Mouse (Mus musculus): ENCODE measurements at regions not wholly inside any gene's neighbourhood (a gene's known extent, or its start where the extent isn't known, plus 50 kb on each side); places are given as distances from the start of the nearest gene placed in this dataset.

- WGBS: 42% methylated on average over 6 of the region's 6 CpGs
Observed at GRCm38 (mm10) chr8:44801604-44802206, 133.5 kb upstream of the Fat1 start.

DNA sequence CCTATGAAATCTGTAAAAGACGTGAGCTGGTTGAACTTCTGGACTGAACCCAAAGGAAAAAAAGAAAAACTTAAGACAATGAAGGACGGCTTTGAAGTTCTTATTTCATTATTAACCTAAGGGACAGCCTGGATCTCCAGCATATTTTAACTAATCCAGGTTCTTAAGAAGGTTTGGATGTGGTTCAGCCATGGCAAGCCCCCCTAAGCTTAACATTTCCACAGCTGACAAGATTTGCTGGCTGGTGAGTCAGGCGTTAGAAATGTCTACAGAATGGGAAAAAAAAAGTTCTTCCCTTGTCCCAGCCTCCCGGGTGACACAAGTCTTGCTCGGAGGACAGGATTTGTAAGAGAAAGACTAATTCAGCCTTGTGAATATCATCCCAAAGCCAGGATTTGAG is 132.9 kb upstream of the Fat1 start:
- no peak overlapping the region for H3K4me2 ChIP-seq (ENCODE audit: low read depth, low read length)
- 74% methylated on average over 5 of the region's 5 CpGs for WGBS

More at GRCm38 (mm10) chr8:44801604-44802206, 133.5 kb upstream of the Fat1 start:
- H3K9me3 ChIP-seq (replicated peaks; ENCODE audit: control insufficient read depth, low read length): no peaks in the 10 kb centered on the region
- H3K27ac ChIP-seq (replicated peaks; ENCODE audit: low read depth, low read length): no peak overlapping the region
- H3K27me3 ChIP-seq (ENCODE audit: control insufficient read depth, insufficient read depth, low read length): no peaks in the 10 kb centered on the region
- no peak overlapping the region for H3K4me3 ChIP-seq (ENCODE audit: low read depth, low read length)
- DNase-seq (ENCODE audit: low spot score) (no peak), ATAC-seq (replicated peaks; ENCODE audit: insufficient number of reproducible peaks, low FRiP score, low TSS enrichment, low read depth) (no peak)
- H3K4me2 ChIP-seq (ENCODE audit: low read depth, low read length): no peak overlapping the region
- H3K9ac ChIP-seq (replicated peaks; ENCODE audit: low read length): no peak overlapping the region
- H3K36me3 ChIP-seq (replicated peaks; ENCODE audit: control insufficient read depth, insufficient read depth, low read depth, low read length): no peaks in the 10 kb centered on the region
- no peaks in the 10 kb centered on the region for H3K4me1 ChIP-seq (ENCODE audit: control insufficient read depth, insufficient read depth, low read length)

DNA sequence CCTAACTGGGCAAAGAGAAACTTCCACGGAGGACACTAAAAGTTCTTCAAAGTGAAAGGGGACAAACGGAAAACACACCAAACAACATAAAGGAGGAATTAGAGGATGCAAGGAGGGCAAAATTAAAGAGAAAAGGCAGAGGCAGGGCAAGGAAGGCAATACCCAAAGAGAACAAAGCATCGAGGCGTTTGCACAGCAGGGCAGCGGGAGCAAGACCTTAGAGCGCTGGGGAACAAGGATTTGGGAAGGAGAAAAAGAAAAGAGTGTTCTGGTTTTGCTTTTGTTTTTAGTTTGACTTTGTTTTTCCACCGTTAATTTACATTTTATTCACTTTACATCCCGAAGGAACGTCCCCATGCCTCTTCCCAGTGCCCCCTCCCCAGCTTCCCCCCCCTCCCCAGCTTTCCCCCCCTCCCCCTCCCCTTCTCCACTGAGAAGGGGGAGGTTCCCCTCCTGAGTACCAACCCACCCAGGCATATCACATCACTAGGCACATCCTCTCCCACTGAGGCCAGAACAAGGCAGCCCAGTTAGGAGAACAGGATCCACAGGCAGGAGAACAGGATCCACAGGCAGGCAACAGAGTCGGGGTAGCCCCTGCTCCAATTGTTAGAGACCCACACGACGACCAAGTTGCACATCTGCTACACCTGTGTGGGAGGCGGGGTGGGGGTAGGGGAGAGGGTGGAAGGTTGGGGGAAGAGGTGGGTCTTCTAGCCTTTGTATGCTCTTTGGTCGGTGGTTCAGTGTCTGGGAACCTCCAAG is 130.7 kb upstream of the Fat1 start:
- no peaks in the 10 kb centered on the region for H3K27me3 ChIP-seq (ENCODE audit: control insufficient read depth, insufficient read depth, low read length)
- no peaks in the 10 kb centered on the region for H3K4me1 ChIP-seq (ENCODE audit: control insufficient read depth, insufficient read depth, low read length)
- WGBS: 34% methylated on average over 14 of the region's 14 CpGs
- no peaks in the 10 kb centered on the region for H3K9me3 ChIP-seq (replicated peaks; ENCODE audit: control insufficient read depth, low read length)
- no peak for ATAC-seq (replicated peaks; ENCODE audit: insufficient number of reproducible peaks, low FRiP score, low TSS enrichment, low read depth)
- no peaks in the 10 kb centered on the region for H3K36me3 ChIP-seq (replicated peaks; ENCODE audit: control insufficient read depth, insufficient read depth, low read depth, low read length)
- no peak for DNase-seq (ENCODE audit: low spot score)
- no peak overlapping the region for H3K9ac ChIP-seq (replicated peaks; ENCODE audit: low read length)
- no peak overlapping the region for H3K4me2 ChIP-seq (ENCODE audit: low read depth, low read length)
- H3K27ac ChIP-seq (replicated peaks; ENCODE audit: low read depth, low read length): no peak overlapping the region
- no peak overlapping the region for H3K4me3 ChIP-seq (ENCODE audit: low read depth, low read length)

More for the DNA sequence above, 132.9 kb upstream of the Fat1 start:
- Histone ChIP-seq H3K4me1 (ENCODE audit: control insufficient read depth, insufficient read depth, low read length) (no peaks in the 10 kb centered on the region), H3K27me3 (ENCODE audit: control insufficient read depth, insufficient read depth, low read length) (no peaks in the 10 kb centered on the region), H3K4me3 (ENCODE audit: low read depth, low read length) (no peak overlapping the region), H3K36me3 (replicated peaks; ENCODE audit: control insufficient read depth, insufficient read depth, low read depth, low read length) (no peaks in the 10 kb centered on the region), H3K9ac (replicated peaks; ENCODE audit: low read length) (no peak overlapping the region), H3K9me3 (replicated peaks; ENCODE audit: control insufficient read depth, low read length) (no peaks in the 10 kb centered on the region), H3K27ac (replicated peaks; ENCODE audit: low read depth, low read length) (no peak overlapping the region)
- DNase-seq (ENCODE audit: low spot score) (no peak), ATAC-seq (replicated peaks; ENCODE audit: insufficient number of reproducible peaks, low FRiP score, low TSS enrichment, low read depth) (no peak)

DNA sequence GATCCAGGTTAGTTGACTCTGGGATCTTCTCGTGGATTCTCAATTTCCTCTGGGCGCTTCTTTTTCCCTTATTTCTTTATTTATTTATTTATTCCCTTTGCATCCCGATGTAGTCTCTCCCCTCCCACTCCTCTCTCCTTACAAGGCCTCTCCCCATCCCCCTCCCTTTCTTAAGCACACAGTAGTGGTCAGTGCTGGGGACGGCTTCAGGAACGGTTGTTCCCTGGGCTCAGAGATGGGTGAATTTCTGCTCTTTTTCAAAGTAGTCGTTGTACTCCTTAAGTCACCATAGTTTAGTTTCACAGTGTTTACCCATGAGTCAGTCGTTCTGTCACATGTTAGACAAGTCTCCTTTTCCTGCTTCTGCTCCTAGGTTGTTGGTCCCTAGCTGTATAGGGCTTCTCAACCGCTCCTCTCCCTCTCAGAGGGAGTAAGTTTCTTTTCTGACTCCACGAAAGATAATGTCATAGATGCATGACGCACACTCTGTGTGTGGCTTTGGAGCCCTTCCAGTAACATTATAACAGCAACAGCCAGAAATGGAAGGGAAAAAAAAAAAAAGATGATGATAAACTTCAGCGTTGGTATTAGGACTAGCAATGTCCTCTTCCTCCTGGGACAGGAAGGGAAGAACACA is 129.9 kb upstream of the Fat1 start:
- H3K9me3 ChIP-seq (replicated peaks; ENCODE audit: control insufficient read depth, low read length): no peaks in the 10 kb centered on the region
- H3K27ac ChIP-seq (replicated peaks; ENCODE audit: low read depth, low read length): no peak overlapping the region
- no peaks in the 10 kb centered on the region for H3K4me1 ChIP-seq (ENCODE audit: control insufficient read depth, insufficient read depth, low read length)
- H3K4me2 ChIP-seq (ENCODE audit: low read depth, low read length): no peak overlapping the region
- ATAC-seq (replicated peaks; ENCODE audit: insufficient number of reproducible peaks, low FRiP score, low TSS enrichment, low read depth) (no peak), DNase-seq (ENCODE audit: low spot score) (no peak)
- 67% methylated on average over 11 of the region's 11 CpGs for WGBS
- no peak overlapping the region for H3K9ac ChIP-seq (replicated peaks; ENCODE audit: low read length)
- no peak overlapping the region for H3K4me3 ChIP-seq (ENCODE audit: low read depth, low read length)
- no peaks in the 10 kb centered on the region for H3K36me3 ChIP-seq (replicated peaks; ENCODE audit: control insufficient read depth, insufficient read depth, low read depth, low read length)
- no peaks in the 10 kb centered on the region for H3K27me3 ChIP-seq (ENCODE audit: control insufficient read depth, insufficient read depth, low read length)

- Histone ChIP-seq H3K4me2 (ENCODE audit: low read depth, low read length) (no peak overlapping the region), H3K9me3 (replicated peaks; ENCODE audit: control insufficient read depth, low read length) (no peaks in the 10 kb centered on the region), H3K4me1 (ENCODE audit: control insufficient read depth, insufficient read depth, low read length) (no peaks in the 10 kb centered on the region), H3K27ac (replicated peaks; ENCODE audit: low read depth, low read length) (no peak overlapping the region), H3K36me3 (replicated peaks; ENCODE audit: control insufficient read depth, insufficient read depth, low read depth, low read length) (no peaks in the 10 kb centered on the region), H3K9ac (replicated peaks; ENCODE audit: low read length) (no peak overlapping the region), H3K4me3 (ENCODE audit: low read depth, low read length) (no peak overlapping the region), H3K27me3 (ENCODE audit: control insufficient read depth, insufficient read depth, low read length) (no peaks in the 10 kb centered on the region)
- no peak for ATAC-seq (replicated peaks; ENCODE audit: insufficient number of reproducible peaks, low FRiP score, low TSS enrichment, low read depth)
- no peak for DNase-seq (ENCODE audit: low spot score)
- WGBS: 54% methylated on average over 4 of the region's 4 CpGs
Observed at GRCm38 (mm10) chr8:44812360-44812759, 122.9 kb upstream of the Fat1 start.

DNA sequence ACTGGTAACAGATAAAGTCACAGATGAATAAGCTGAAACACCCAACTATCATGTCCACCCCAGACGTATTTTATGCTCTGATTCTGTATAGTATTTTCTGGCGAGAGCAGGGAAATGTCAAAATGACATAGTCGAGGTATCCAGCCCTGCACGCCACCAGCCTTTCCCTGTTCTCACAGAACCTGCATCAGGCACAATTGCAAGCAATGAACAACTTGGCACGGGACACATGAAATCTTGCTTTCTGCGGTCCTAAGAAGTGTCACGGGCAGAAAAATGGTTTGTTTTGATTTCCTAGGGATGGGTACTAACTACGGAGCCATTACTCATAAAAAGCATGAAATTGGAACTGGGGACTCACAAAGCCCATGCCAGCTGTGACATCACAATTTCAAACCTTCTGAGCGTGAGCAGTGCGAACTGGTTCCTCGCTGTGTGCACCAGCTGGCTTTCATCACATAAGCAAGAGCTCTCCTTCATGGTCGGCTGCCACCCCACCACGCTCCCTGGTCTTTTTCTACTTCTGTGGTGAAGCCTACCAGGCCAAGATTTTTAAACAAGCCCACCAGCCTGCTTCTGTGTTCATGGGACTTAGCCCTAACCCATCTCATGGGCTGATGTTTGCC is 117.6 kb upstream of the Fat1 start:
- no peak overlapping the region for H3K27ac ChIP-seq (replicated peaks; ENCODE audit: low read depth, low read length)
- H3K9me3 ChIP-seq (replicated peaks; ENCODE audit: control insufficient read depth, low read length): no peaks in the 10 kb centered on the region
- no peak overlapping the region for H3K9ac ChIP-seq (replicated peaks; ENCODE audit: low read length)
- WGBS: 78% methylated on average over 13 of the region's 13 CpGs
- no peaks in the 10 kb centered on the region for H3K4me1 ChIP-seq (ENCODE audit: control insufficient read depth, insufficient read depth, low read length)
- H3K4me2 ChIP-seq (ENCODE audit: low read depth, low read length): no peak overlapping the region
- H3K27me3 ChIP-seq (ENCODE audit: control insufficient read depth, insufficient read depth, low read length): no peaks in the 10 kb centered on the region
- H3K36me3 ChIP-seq (replicated peaks; ENCODE audit: control insufficient read depth, insufficient read depth, low read depth, low read length): no peaks in the 10 kb centered on the region
- H3K4me3 ChIP-seq (ENCODE audit: low read depth, low read length): no peak overlapping the region
- DNase-seq (ENCODE audit: low spot score) (no peak), ATAC-seq (replicated peaks; ENCODE audit: insufficient number of reproducible peaks, low FRiP score, low TSS enrichment, low read depth) (no peak)

GRCm38 (mm10) chr8:44819270-44819669 is 116.0 kb upstream of the Fat1 start:
- Histone ChIP-seq H3K4me2 (ENCODE audit: low read depth, low read length) (no peak overlapping the region), H3K4me3 (ENCODE audit: low read depth, low read length) (no peak overlapping the region), H3K27ac (replicated peaks; ENCODE audit: low read depth, low read length) (no peak overlapping the region), H3K9me3 (replicated peaks; ENCODE audit: control insufficient read depth, low read length) (no peaks in the 10 kb centered on the region), H3K36me3 (replicated peaks; ENCODE audit: control insufficient read depth, insufficient read depth, low read depth, low read length) (no peaks in the 10 kb centered on the region), H3K9ac (replicated peaks; ENCODE audit: low read length) (no peak overlapping the region), H3K27me3 (ENCODE audit: control insufficient read depth, insufficient read depth, low read length) (no peaks in the 10 kb centered on the region), H3K4me1 (ENCODE audit: control insufficient read depth, insufficient read depth, low read length) (no peaks in the 10 kb centered on the region)
- no peak for DNase-seq (ENCODE audit: low spot score)
- WGBS: 87% methylated on average over 3 of the region's 3 CpGs
- no peak for ATAC-seq (replicated peaks; ENCODE audit: insufficient number of reproducible peaks, low FRiP score, low TSS enrichment, low read depth)

DNA sequence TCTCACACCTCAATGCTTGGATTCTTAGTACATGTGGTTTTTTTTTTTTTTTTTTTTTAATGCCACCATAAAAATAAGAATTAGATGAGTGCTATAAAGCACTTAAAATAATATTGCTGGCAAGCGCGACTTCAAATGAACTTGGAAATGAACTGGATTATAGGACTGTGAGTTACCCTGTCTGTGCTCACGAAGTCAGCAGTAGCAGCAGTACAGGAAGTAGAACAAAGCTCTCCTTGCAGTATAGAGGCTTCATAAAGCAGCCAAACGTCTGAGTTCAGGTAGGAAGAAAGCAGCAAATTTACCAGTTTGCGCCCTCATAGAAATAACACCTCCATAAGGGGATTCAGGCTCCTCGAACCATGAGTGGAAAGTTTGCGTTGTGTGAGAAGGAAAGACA is 115.6 kb upstream of the Fat1 start:
- H3K4me3 ChIP-seq (ENCODE audit: low read depth, low read length): no peak overlapping the region
- no peaks in the 10 kb centered on the region for H3K36me3 ChIP-seq (replicated peaks; ENCODE audit: control insufficient read depth, insufficient read depth, low read depth, low read length)
- no peaks in the 10 kb centered on the region for H3K9me3 ChIP-seq (replicated peaks; ENCODE audit: control insufficient read depth, low read length)
- no peaks in the 10 kb centered on the region for H3K27me3 ChIP-seq (ENCODE audit: control insufficient read depth, insufficient read depth, low read length)
- ATAC-seq (replicated peaks; ENCODE audit: insufficient number of reproducible peaks, low FRiP score, low TSS enrichment, low read depth) (no peak), DNase-seq (ENCODE audit: low spot score) (no peak)
- no peaks in the 10 kb centered on the region for H3K4me1 ChIP-seq (ENCODE audit: control insufficient read depth, insufficient read depth, low read length)
- H3K9ac ChIP-seq (replicated peaks; ENCODE audit: low read length): no peak overlapping the region
- H3K4me2 ChIP-seq (ENCODE audit: low read depth, low read length): no peak overlapping the region
- WGBS: 87% methylated on average over 7 of the region's 7 CpGs
- H3K27ac ChIP-seq (replicated peaks; ENCODE audit: low read depth, low read length): no peak overlapping the region

Data from embryonic facial prominence, embryonic 11.5 days (tissue).